Mouse (Mus musculus) left cerebral cortex, postnatal 10 days (tissue): ENCODE measurements around the gene Zp2. TPM values are rescaled to one million over a fixed set of nuclear protein-coding genes. Genes with fewer than 3 reads are reported as not detected.

ENCODE experiments used
- DNase-seq, 2 experiments: peaks; one replicate each; pipeline ENCODE4 v3.0.0; 2021 to 2022; ENCODE audit warnings: low spot score in 2 of 2, mixed read lengths in 1 of 2; ENCODE audit errors: extremely low spot score in 1 of 2
- intact Hi-C: fragments of 180-260 bp; cut with DNase I; formaldehyde crosslinking; loops from one replicate; pipeline ENCODE4 v1.15.1; 2025
- total RNA-seq, 2 experiments: library from RNA; stranded (reverse); gene quantifications; 2 replicates each; pipeline ENCODE4 v1.2.3; 2021

Gene Zp2
- total RNA-seq, 2 experiments from 2014 or later = 0.36 to 0.47 TPM

- no peak for DNase-seq
- intact Hi-C loops = no loop called here
Measured at GRCm38 (mm10) chr7:120094216-120094615, 50.9 kb downstream of the Zp2 start.

DNA sequence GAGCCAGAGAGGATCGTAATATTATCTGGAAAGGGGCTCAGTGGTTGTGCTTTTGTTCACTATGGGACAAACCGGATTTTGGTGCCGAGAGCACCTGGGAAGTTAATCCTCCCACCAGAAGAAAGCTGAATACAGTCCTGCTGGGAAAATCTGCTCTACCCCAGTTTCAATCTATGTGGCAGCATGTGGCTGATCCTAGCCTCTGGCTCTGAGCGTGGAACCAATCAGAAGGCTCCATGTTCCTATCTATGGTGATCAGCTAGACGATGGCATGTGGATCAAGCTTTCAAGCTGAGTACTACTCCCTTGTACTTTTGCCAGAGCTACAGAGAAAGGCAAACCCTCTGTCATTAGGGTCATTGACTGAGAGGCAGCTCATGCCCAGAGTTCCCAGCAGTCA is 52.1 kb downstream of the Zp2 start:
- intact Hi-C loops = no loop called here
- no peak for DNase-seq

GRCm38 (mm10) chr7:120080177-120080576 is 64.9 kb downstream of the Zp2 start:
- intact Hi-C loops = no loop called here
- no peak for DNase-seq

Other genes with a start within 250 kb of the Zp2 start
- gene Lyrm1, start 249.4 kb downstream of the Zp2 start, total RNA-seq = 10 to 100 TPM in 1 of 2 experiments, 1 to 10 TPM in 1; 9.0 to 10.6 TPM
- gene Dcun1d3, start 249.0 kb downstream of the Zp2 start, total RNA-seq = 10 to 100 TPM; 19.5 to 26.5 TPM
- under 1 TPM in 1 of 2 experiments, not detected in 1; 0.15 TPM for gene Dnah3, start 50.0 kb downstream of the Zp2 start, total RNA-seq
- 10 to 100 TPM in 1 of 2 experiments, 1 to 10 TPM in 1; 9.5 to 10.7 TPM for gene Tmem159, start 42.9 kb downstream of the Zp2 start, total RNA-seq
- gene Anks4b, start 28.6 kb upstream of the Zp2 start, total RNA-seq = under 1 TPM; 0.28 to 0.39 TPM
- 100 to 1,000 TPM; 131 to 158 TPM for gene Crym, start 56.8 kb upstream of the Zp2 start, total RNA-seq
- gene Abca14, start 58.7 kb upstream of the Zp2 start, total RNA-seq = under 1 TPM in 1 of 2 experiments, not detected in 1; 0.16 TPM
- not detected for gene Abca15, start 183.4 kb upstream of the Zp2 start, total RNA-seq